Mouse (Mus musculus) thymus, postnatal 36 days (tissue): ENCODE measurements around the gene Tmem8b.

Experiments used
- DNase-seq, 2 experiments: peaks; one replicate each; pipeline ENCODE4 v3.0.0; 2022; ENCODE audit warnings: mixed read lengths in 2 of 2

Tmem8b gene

GRCm38 (mm10) chr4:43668782-43669427, at the start of gene Tmem8b, which contains the start of gene Fam221b:
Tmem8b (plus strand) TSS chr4:43668971.
Fam221b (minus strand) TSS chr4:43669145.
- peak; percentile 90 for DNase-seq

- DNase-seq: no peak
Observed at GRCm38 (mm10) chr4:43620146-43620778, 48.5 kb upstream of the Tmem8b start.

- DNase-seq: no peak
Observed at GRCm38 (mm10) chr4:43629106-43629817, 39.5 kb upstream of the Tmem8b start.

- peak; percentile 41 to 53 for DNase-seq
Observed at GRCm38 (mm10) chr4:43630030-43630581, 38.7 kb upstream of the Tmem8b start.

- no peak for DNase-seq
Observed at GRCm38 (mm10) chr4:43630671-43631045, 38.1 kb upstream of the Tmem8b start.

- DNase-seq: peak in 1 of 2 experiments; percentile 29
Observed at GRCm38 (mm10) chr4:43631046-43631955, 37.5 kb upstream of the Tmem8b start, which contains the start of gene Npr2. Npr2 (plus strand) TSS chr4:43631935.

GRCm38 (mm10) chr4:43631956-43632920, 36.5 kb upstream of the Tmem8b start:
- no peak for DNase-seq

GRCm38 (mm10) chr4:43633296-43633695, 35.5 kb upstream of the Tmem8b start:
- DNase-seq: no peak

- no peak for DNase-seq
Observed at GRCm38 (mm10) chr4:43633736-43634135, 35.0 kb upstream of the Tmem8b start.

- no peak for DNase-seq
Observed at GRCm38 (mm10) chr4:43634621-43635374, 34.0 kb upstream of the Tmem8b start.

- DNase-seq: no peak
Observed at GRCm38 (mm10) chr4:43636751-43637150, 32.0 kb upstream of the Tmem8b start.

- no peak for DNase-seq
Observed at GRCm38 (mm10) chr4:43640076-43640475, 28.7 kb upstream of the Tmem8b start.

- no peak for DNase-seq
Observed at GRCm38 (mm10) chr4:43640491-43640890, 28.3 kb upstream of the Tmem8b start.

- no peak for DNase-seq
Observed at GRCm38 (mm10) chr4:43649783-43650182, 19.0 kb upstream of the Tmem8b start.

- DNase-seq: no peak
Observed at GRCm38 (mm10) chr4:43652726-43653125, 16.0 kb upstream of the Tmem8b start.

- DNase-seq: peak; percentile 27 to 45
Observed at GRCm38 (mm10) chr4:43653161-43654015, 15.4 kb upstream of the Tmem8b start, which contains the start of gene Spag8. Spag8 (minus strand) TSS chr4:43653594.

- no peak for DNase-seq
Observed at GRCm38 (mm10) chr4:43655656-43656338, 13.0 kb upstream of the Tmem8b start.

GRCm38 (mm10) chr4:43656339-43657109, 12.2 kb upstream of the Tmem8b start, which contains the start of gene Hint2:
Hint2 (minus strand) TSS chr4:43656466.
- peak; percentile 93 to 95 for DNase-seq
